Mouse (Mus musculus) embryo, embryonic 10.5 days (tissue): ENCODE results near the gene Mdga1.

Experiments
- DNase-seq: peaks from one replicate; pipeline ENCODE4 v3.0.0-alpha.2; 2015; ENCODE audit warnings: low spot score

The Mdga1 gene

DNA sequence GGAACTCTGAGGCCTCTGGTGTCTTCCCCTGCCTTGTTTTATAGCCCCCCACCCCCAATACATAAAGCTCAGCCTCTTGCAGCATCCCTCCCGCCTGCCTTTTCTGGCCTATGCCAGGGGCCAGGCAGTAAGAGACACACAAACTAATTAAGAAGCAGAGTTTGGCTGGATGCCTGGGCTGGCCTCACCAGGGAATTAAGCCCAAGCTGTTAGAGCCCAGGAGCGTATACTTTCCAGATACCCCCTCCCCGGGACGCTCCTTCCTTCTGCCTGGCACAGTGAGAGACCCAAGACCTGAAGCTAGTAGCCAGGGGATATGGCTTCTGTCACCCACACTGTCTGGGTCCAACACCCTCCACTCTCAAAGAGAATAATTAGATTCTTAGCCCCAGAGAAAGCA is 83.8 kb downstream of the Mdga1 start:
- DNase-seq, result no peak

DNA sequence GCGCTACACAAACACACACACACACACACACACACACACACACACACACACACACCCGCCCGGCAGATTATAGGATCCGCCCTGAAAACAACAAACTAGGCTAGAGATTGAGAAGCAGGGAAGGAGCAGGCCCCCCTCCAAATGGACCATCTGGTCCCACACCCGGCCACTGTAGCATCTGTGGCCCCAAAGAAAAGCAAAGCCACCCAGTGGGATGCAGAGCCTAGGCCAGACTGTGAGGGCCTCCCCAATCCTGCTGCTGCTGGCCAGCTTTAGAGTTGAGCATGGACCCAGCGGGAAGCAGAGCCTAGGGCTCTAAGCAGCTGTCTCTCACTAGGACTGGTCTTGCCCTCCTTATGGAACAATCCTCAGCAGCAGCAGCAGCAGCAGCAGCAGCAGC is 85.3 kb downstream of the Mdga1 start:
- no peak for DNase-seq

DNA sequence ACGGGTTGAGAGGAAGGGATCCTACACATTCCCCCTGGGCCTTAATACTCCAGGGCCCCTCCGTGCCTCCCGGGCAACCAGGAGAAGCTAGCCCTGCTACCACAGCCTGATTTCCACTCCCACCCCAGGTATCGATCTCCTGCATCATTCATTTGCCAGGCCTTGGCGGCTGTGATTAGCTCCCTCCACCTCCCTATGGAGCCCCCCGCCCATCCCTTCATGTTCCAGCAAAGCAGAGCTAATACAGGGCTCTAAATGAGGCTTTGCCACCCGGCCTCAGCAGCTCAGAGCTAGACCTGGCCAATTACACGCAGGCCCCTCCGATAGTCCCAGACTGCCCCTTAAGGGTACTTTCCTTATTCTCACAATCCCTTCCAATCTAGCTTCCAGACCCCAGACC is 86.5 kb downstream of the Mdga1 start:
- DNase-seq, result no peak

DNA sequence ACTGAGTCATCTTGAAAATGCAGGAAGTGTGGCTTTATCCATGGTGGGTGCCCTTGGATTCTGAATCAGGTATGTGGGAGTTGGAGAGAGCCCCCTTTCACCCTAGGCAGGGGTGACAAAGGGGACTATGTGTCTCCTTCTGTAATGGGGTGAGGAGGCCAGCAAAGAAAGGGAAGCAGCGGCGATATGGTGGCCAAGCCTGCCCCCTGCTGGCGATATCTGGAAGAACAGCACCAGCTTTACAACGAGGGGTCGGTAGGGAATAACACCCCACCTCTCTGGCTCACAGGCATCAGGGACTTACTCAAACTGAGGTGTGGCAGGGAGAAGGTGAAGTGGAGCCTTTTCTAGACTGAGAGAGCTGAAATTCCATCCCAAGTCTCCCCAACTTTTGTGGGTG is 87.0 kb downstream of the Mdga1 start:
- peak; percentile 83 for DNase-seq

DNA sequence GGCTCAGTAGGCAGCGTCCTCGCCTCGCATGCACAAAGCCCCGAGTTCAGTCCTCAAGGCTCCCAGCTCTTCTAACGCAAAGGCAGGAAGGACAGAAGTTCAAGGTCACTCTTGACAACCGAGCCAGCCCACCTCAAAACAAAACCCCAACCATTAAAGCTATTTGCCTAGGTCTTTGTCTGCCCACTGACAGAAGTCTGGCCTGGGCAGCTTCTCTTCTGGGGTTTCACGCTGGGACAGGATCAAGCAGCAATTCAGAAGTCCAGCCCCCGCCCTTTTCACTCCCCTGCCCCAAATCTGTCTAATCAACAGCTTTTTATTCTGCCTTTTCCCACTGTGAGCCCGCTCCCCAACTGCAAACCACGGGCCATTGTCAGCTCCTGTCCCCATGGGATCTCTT is 89.6 kb downstream of the Mdga1 start:
- no peak for DNase-seq

GRCm38 (mm10) chr17:29878990-29879389 is 90.9 kb downstream of the Mdga1 start:
- no peak for DNase-seq

DNA sequence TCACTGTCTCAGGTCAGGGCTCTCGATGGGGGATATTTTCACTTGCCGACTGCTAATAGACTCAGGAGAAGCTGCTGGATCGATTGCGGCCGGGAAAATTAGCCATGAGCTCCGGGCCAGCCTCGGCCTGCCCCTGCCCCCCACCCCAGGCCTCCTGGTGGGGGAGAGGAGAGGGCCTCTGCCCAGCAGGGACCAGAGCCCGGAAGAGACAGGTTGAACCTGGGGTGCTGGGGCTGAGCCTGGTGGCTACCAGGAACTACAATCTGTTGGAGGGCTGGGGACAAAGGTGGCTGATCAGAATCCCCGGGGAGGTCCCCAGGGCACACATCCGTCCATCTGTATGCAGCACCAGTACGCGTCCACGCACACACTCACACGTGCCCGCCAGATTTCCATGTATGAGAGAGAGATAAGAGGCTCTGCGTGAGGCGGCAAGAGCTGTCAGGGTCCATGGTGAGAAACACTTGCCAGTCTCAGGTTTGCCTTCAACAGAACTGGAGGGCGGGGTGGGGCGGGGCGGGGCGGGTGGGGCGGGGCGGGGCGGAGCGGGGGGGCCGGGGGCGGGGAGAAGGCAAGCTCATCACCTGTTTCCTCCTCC is 95.7 kb downstream of the Mdga1 start:
- DNase-seq, result no peak

GRCm38 (mm10) chr17:29873580-29874015 is 96.3 kb downstream of the Mdga1 start:
- DNase-seq, result no peak

GRCm38 (mm10) chr17:29870316-29870715 is 99.6 kb downstream of the Mdga1 start:
- no peak for DNase-seq

DNA sequence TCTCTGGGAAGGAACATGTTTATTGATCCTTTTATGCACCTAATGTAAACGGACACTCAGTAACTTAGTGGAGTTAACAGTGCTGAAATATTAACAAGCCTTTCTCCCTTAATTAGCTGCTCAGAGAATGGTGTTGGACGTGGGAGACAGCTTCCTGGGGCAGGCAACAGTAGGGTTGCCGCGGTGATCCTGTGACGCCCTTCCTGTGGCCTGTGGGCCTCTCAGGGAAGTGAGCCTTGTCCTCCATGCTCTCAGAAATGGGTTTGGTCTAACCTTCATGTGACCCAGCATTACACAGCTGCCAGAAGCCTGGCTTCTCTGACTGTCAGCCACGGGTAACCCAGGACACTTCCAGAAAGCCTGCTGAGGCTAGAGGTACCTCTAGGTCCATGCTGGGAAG is 104.0 kb downstream of the Mdga1 start:
- no peak for DNase-seq

GRCm38 (mm10) chr17:29864440-29864839 is 105.4 kb downstream of the Mdga1 start:
- no peak for DNase-seq

- DNase-seq, result no peak
Measured at GRCm38 (mm10) chr17:29859788-29860283, 110.1 kb downstream of the Mdga1 start.

- DNase-seq, result peak; percentile 50
Measured at GRCm38 (mm10) chr17:29858764-29859163, 111.1 kb downstream of the Mdga1 start.

DNA sequence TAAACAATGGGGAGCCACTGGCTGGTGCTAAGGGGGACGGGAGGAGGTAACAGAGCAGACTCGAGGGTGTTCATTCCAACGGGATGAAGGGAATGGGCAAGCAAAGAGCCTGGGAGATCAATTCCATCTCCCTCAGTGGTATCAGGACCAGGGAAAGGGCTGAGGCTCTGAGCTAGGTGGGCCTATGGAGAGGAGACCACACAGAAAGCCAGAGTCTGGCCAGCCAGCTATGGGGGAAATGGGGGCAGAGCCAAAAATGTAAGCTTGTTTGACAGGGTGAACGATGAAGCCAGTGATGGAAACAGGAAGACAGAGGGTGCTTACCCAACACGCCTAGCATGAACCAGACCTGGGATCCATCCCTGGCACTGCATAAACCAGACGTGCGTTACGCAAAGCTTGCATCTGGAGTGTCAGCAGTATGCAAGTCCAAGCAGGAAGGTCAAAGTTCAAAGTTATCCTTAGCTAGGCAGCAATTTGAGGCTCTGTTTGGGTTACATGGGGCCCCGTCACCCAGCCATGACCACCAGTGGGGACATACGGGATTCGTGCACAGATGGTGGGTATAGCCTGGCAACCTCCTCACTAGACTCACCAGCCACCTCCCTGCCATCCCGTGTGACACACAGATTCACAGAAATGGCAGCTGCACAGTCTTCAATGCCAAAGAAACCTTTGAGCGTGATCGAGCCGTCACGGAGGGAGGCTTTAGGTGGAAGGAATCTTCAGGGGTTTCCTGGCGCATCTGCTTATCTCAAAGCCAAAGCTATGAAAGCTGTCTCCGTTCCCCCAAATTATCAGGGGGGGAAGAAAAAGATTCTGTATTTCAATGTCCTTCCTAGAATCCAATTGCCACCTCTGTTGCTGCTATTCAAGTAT is 113.9 kb downstream of the Mdga1 start:
- no peak for DNase-seq

DNA sequence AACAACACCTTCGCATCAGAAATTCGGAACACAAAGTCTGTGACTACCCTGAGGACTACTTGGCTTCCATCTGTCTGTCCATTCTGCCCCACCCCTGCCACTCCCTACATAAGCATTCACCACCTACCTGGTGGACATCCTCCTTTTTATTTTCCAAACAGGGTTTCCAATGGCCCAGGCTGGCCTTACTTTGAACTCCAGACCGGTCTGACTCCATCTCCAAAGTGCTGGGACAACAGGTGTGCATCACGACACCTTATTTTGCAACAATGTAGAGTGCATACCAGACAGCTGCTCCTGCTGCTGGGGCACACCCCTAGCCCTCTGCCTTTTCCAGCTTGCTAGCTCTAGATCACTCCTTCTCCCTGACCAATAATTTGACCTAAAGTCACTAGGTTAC is 115.1 kb downstream of the Mdga1 start:
- no peak for DNase-seq

DNA sequence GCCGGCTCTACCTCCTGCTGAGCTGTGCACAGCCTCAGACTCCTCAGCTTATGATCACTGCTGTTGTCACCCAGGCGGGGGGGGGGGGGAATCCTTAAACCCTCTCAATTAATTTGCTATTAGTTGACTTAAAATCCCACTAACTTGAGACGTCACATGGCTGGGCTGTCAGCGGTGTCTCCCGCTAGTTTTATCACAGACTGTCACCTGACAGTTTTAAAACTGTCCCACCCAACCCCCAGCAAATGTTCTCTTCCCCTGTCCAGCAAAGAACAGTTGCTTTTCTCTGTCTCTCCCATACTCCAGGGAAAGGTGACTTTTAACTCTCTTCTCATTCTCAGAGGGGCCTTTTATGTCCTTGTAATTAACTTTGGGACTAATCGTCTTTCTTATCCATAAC is 115.5 kb downstream of the Mdga1 start:
- no peak for DNase-seq

GRCm38 (mm10) chr17:29852846-29853486 is 116.9 kb downstream of the Mdga1 start:
- no peak for DNase-seq

DNA sequence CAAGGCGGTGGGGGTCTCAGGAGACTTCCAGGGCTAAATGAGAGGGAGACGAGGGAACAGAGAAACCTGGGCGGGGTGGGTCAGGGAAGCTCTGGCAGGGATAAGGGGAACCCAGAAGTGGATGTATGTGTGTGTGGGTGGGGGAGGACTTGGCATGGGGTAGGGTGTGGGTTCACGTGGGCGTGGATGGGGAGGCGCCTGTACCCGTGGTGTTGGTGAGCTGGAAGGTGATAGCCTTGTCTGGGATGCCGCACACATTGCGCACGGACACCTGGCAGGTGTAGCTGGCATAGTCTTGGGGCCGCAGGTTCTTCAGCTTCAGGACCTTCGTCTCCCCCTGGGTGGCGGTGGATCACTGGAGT is 120.5 kb downstream of the Mdga1 start:
- DNase-seq, result no peak

DNA sequence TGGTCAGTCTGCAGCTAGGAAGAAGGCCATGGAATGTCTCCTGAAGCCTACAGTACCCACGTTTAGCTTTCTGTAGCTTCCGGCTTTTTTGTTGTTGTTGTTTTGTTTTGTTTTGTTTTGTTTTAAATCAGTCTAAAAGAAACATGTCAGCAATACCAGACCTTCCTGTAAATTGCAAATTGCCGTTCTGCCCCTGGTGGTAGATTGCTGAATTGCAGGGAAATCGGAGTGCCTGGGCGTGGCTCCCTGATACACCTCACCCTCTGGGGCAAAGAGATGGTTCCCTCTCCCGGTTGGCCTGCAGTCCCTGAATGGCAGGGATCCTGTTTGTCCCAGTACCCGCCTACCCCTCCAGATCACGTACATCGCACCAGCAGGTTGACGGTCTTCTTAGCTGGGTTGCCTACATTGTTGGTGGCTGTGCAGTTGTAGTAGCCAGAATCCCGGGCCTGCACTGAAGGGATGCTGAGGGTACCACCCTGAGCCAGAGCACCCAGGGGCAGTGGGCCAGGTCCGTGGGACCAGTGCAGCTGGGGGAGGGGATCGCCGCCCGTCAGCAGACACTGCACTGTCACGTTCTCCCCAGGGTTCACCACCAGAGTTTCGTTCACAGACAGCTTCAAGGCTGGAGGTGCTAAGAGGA is 121.0 kb downstream of the Mdga1 start:
- DNase-seq, result peak; percentile 79

DNA sequence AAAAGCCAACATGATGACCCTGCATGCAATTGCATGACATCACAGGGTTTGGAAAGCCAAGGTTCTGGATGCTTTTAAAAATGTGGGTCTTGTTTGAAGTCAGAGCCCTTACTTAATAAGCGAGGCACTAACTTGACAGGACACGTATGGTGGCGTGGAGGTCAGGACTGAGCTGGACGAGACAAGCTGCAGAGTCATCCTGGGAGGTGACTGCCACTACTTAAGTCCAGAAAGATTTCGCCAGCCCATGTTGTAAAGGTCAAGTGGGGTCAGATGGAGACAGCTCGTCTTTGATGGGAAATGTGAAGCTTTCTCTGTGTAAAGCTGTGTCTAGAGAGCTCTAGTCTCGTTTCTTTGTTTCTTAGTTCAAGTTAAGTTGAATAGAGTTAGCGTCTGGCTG is 122.6 kb downstream of the Mdga1 start:
- peak; percentile 55 for DNase-seq

DNA sequence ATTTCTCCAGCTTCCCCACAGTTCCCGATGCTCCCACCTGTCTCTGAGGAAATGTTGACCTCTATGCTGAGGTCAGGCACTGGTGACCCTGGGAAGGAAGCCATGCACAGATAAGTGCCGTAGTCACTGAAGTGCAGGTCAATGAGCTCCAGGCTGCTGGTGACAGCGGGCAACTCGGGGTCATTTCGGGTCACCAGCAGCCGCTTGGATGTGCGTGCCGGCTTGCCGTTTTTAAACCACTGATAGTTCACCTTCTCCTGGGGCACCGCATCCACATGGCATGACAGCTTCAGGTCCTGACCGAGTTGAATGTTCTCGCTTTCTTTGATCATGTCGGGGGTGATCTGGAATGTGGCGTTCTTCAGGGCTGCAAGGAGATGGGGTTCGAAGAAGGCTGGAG is 123.6 kb downstream of the Mdga1 start:
- DNase-seq, result no peak

- no peak for DNase-seq
Measured at GRCm38 (mm10) chr17:29844949-29845348, 124.9 kb downstream of the Mdga1 start.
